ENCODE assay signal across 18 mouse cellular contexts in genomic region chr19:26609637-26610036, GRCm38 (mm10). TPM values are rescaled to one million over a fixed set of nuclear protein-coding genes. Genes with fewer than 3 reads are reported as not detected.
DNase-seq lines count a peak whose midpoint lies in the region; ATAC-seq lines count a peak whose summit lies in the region.
"Had no signal": no experiment of that assay in that cellular context is flagged by ENCODE, and none has a peak within 500 bp of the region (broad histone marks: within the 10 kb centered on the region; RNA-seq: fewer than 3 reads in every experiment).

No protein-coding gene starts in this region.

- H3K9ac ChIP-seq in limb, embryonic 13.5 days: no peak overlapping the region
- H3K9ac ChIP-seq in neural tube, embryonic 15.5 days (replicated peaks): no peak overlapping the region
- H3K9ac ChIP-seq: forebrain, postnatal 0 days had no signal

- H3K4me2 ChIP-seq in limb, embryonic 13.5 days (replicated peaks): peak overlapping the region; percentile 27; the same call in 1 of the 2 replicates
- 0 out of 2 replicates have a peak overlapping the region, but pooled peaks have one; percentile 13 for H3K4me2 ChIP-seq in neural tube, embryonic 15.5 days

- H3K27me3 ChIP-seq in limb, embryonic 13.5 days: no peaks in the 10 kb centered on the region
- peaks cover 39% of the 10 kb centered on the region for H3K27me3 ChIP-seq in limb, embryonic 10.5 days (ENCODE audit: low read depth, poor library complexity, severe bottlenecking)
- peaks cover 3% of the 10 kb centered on the region; the same call in 1 of the 2 replicates for H3K27me3 ChIP-seq in neural tube, embryonic 15.5 days (replicated peaks)
- H3K27me3 ChIP-seq: Patski had no signal

- H3K4me3 ChIP-seq in limb, embryonic 13.5 days: no peak overlapping the region
- no peak overlapping the region for H3K4me3 ChIP-seq in limb, embryonic 10.5 days
- no peak overlapping the region for H3K4me3 ChIP-seq in neural tube, embryonic 15.5 days (replicated peaks)
- H3K4me3 ChIP-seq: heart, embryonic 10.5 days had no signal

- H3K36me3 ChIP-seq in limb, embryonic 13.5 days: no peaks in the 10 kb centered on the region
- H3K36me3 ChIP-seq in limb, embryonic 10.5 days: no peaks in the 10 kb centered on the region
- H3K36me3 ChIP-seq in neural tube, embryonic 15.5 days: no peaks in the 10 kb centered on the region
- H3K36me3 ChIP-seq: heart, embryonic 10.5 days had no signal

- H3K9me3 ChIP-seq in limb, embryonic 13.5 days: no peaks in the 10 kb centered on the region
- H3K9me3 ChIP-seq in limb, embryonic 10.5 days (replicated peaks): no peaks in the 10 kb centered on the region
- no peaks in the 10 kb centered on the region for H3K9me3 ChIP-seq in neural tube, embryonic 15.5 days (replicated peaks)
- H3K9me3 ChIP-seq: heart, embryonic 10.5 days had no signal

- ATAC-seq in limb, embryonic 13.5 days (ENCODE audit: low FRiP score, low read depth): no peak
- ATAC-seq in neural tube, embryonic 15.5 days (ENCODE audit: low FRiP score): no peak
- ATAC-seq: activated CD4-positive, CD25-positive, alpha-beta regulatory T cell, adult 4 months; forebrain, postnatal 0 days; hindbrain, postnatal 0 days; Patski had no signal

- intact Hi-C loops in heart, postnatal 25 days (cut with DNase I): loop anchor here (5.0 kb wide), 2 partner anchors 33 to 818 kb away; partner anchors contain the start of gene Pum3

- peaks cover 24% of the 10 kb centered on the region for H3K4me1 ChIP-seq in limb, embryonic 13.5 days
- peaks cover 35% of the 10 kb centered on the region for H3K4me1 ChIP-seq in limb, embryonic 10.5 days
- H3K4me1 ChIP-seq in neural tube, embryonic 15.5 days: peaks cover 22% of the 10 kb centered on the region

- H3K27ac ChIP-seq in limb, embryonic 13.5 days: no peak overlapping the region
- H3K27ac ChIP-seq in limb, embryonic 10.5 days: no peak overlapping the region
- no peak overlapping the region for H3K27ac ChIP-seq in neural tube, embryonic 15.5 days (replicated peaks)
- H3K27ac ChIP-seq: heart, embryonic 10.5 days; hindbrain, postnatal 0 days had no signal

- peak; percentile 64 for DNase-seq in heart, adult 11 months
- no peak for DNase-seq in heart, postnatal 25 days (ENCODE audit: low spot score)
- DNase-seq in limb, embryonic 10.5 days (ENCODE audit: low spot score): no peak
- no peak for DNase-seq in neural tube, embryonic 10.5 days (ENCODE audit: extremely low spot score, low spot score)
- DNase-seq in mesoderm, embryonic 11.5 days (ENCODE audit: low read depth, low spot score): peak; percentile 2
- no peak for DNase-seq in cerebellum, adult 11-12 months
- DNase-seq: adrenal gland, postnatal 14 days; cerebellum, postnatal 10 days; forebrain, postnatal 0 days; gastrocnemius, postnatal 25 days; heart, adult 18-20 months; heart, postnatal 36 days had no signal

- WGBS in limb, embryonic 13.5 days: 35% methylated on average over 2 of the region's 2 CpGs
- 42% methylated on average over 2 of the region's 2 CpGs for WGBS in limb, embryonic 10.5 days
- 38% methylated on average over 2 of the region's 2 CpGs for WGBS in neural tube, embryonic 15.5 days

RNA-seq across cellular contexts. Expression of gene Smarca2, which starts 4.8 kb away (rescaled TPM):
- 10 to 100 TPM; 57.0 to 57.4 TPM for total RNA-seq in heart, postnatal 25 days (2021)
- polyA plus RNA-seq in limb, embryonic 13.5 days (2015; fragmentation: Nextera tagmentation; extraction: Ambion mirVana): 91.3 and 93.5 TPM in 2 replicates
- 30.0 and 40.7 TPM in 2 replicates for polyA plus RNA-seq in limb, embryonic 10.5 days (2016; fragmentation: Nextera tagmentation; extraction: Ambion mirVana)
- polyA plus RNA-seq in neural tube, embryonic 15.5 days (2015; fragmentation: Nextera tagmentation; extraction: Ambion mirVana): 84.5 and 99.7 TPM in 2 replicates

Comparison
In these comparisons a context has a peak if more than half of its experiments do, and no peak if none do; other contexts are left out.
1. DNase-seq: peak in heart, adult 11 months (single experiment) and mesoderm, embryonic 11.5 days (single experiment); none in heart, postnatal 25 days (single experiment), limb, embryonic 10.5 days (single experiment), neural tube, embryonic 10.5 days (single experiment) and cerebellum, adult 11-12 months (single experiment).